Mouse (Mus musculus) activated CD4-positive, CD25-positive, alpha-beta regulatory T cell, adult 4 months (primary cell): Measurements from ENCODE around the gene Ubtd2. TPM values are rescaled to one million over a fixed set of nuclear protein-coding genes. Genes with fewer than 3 reads are reported as not detected.

ENCODE experiments used
- ATAC-seq: one replicate; pipeline ENCODE4 v1.8.0; 2017
- polyA plus RNA-seq, 2 experiments: library from polyadenylated mRNA; unstranded; fragments of 100-300 nt; shearing (Covaris generic); gene quantifications; one replicate each; pipeline ENCODE4 v1.2.1; 2017

Gene Ubtd2
- polyA plus RNA-seq, 2 experiments from 2014 or later: 2.3 to 3.1 TPM

DNA sequence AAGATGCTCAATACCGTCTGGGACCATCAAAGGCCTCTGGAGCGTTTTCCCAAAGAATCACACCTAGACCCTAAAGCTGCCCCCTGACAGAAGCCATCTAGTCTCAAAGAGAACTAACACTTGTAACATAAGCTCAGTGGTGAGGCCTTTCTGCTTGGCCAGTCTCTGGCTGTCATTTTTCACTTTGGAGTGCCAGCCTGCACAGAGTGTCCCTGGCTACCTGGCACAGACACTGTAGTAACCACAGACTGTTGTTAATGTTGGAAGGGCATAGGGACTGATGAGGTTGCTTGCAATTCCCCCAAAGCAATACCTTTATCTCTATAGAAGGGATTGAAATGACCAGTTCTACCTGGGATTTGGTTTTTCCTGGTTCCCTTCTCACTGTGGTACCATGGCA, 66.1 kb downstream of the Ubtd2 start:
- no peak for ATAC-seq

DNA sequence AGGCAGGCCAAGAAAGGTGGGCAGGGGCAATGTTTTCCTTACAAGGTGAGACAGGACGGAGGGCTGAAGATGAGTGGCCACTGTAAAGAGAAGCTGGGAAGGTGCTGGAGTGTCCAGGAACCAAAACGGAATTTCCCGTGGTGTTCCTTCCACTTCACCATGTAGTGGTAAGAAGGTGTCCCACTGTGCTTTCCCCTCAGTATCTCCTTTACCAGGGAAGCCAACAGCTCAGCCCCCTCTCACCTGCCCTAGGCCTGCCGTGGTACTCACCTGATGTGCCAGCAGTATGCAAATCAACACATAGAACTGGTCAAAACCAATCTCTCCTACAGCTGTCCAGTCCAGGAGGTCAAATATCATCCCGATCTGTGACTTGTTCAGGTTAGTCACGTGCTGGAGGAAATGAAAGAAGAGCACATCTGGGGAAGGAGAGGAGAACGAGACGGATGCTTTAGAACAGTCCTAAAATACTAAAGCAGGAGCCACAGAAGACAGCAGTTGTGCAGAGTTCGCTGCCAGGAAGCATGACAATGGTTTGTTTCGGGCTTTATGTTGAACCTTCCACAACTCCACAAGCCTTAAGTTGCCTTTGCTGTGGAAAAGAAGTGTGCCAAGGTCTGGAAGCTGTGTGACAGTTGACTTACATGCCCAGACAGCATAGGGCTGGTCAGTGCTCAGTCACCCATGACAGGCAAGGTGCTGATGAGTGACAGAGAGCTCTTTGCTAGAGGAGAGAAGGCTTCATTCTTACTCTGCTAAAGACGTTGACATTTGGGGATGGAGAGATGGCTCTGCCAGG, 69.2 kb downstream of the Ubtd2 start:
- no peak for ATAC-seq

- no peak for ATAC-seq
Measured at GRCm38 (mm10) chr11:32527006-32527405, 71.8 kb downstream of the Ubtd2 start.

GRCm38 (mm10) chr11:32530151-32530550, 75.0 kb downstream of the Ubtd2 start:
- ATAC-seq: no peak

GRCm38 (mm10) chr11:32531871-32532764, 76.9 kb downstream of the Ubtd2 start, which contains the start of gene Efcab9:
Gene Efcab9 (minus strand): TSS chr11:32532081.
- no peak for ATAC-seq

GRCm38 (mm10) chr11:32532765-32533481, 77.8 kb downstream of the Ubtd2 start, which contains the start of gene Stk10:
Gene Stk10 (plus strand): TSS chr11:32533305.
- ATAC-seq: peak; percentile 64

DNA sequence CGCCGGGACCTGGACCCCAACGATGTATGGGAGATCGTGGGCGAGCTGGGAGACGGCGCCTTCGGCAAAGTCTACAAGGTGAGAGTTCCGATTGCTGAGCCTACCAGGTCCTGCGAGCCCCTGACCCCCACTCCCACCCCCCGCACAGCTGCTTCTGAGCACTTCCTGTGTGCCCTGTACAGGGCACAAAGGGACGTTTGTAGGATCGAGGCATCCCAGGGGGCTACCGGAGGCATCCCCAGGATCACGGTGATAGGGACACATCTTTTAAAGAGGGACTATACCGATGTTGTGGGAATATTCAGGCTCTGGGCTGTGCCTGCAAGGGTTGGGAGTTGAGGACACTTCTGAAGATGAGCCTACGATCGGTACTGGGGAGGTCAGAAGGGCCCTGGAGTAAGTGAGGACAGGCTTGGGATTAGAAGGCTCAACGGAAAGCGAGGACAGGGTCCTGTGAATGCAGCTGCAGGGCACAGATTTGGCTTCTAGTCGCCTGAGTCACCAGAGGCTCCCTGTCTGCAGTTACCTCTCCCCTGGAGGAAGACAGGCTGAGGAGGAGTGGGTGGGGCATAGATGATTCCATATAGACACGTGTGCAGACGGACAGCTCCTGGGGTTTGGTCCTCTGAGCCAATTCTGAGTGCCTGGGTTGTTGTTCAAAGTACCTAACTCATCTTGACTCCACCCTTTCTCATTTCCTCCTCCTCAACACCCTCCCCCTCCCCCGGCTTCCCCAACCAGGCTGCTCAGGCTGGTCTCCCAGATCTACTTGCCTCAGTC, 78.5 kb downstream of the Ubtd2 start:
- ATAC-seq: peak; percentile 62

- ATAC-seq: peak; percentile 3
Measured at GRCm38 (mm10) chr11:32534453-32535075, 79.4 kb downstream of the Ubtd2 start.

DNA sequence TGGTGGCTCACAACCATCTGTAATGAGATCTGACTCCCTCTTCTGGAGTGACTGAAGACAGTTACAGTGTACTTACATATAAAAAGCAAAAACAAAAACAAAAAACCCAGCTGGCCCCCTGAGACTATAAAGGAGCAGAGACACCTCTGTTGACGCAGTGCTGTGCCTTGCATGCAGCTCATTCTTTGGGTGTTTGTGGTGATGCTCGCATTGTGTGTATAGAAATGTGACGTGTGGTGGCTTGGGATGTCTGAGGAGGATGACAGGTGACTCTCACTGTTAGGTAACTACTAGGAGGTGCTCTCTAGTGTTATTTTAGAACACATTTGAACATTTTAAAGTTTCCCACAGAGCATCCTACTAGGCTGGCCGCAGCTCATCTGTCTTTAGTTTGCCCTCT, 80.5 kb downstream of the Ubtd2 start:
- peak; percentile 3 for ATAC-seq

GRCm38 (mm10) chr11:32536954-32537353, 81.8 kb downstream of the Ubtd2 start:
- no peak for ATAC-seq

DNA sequence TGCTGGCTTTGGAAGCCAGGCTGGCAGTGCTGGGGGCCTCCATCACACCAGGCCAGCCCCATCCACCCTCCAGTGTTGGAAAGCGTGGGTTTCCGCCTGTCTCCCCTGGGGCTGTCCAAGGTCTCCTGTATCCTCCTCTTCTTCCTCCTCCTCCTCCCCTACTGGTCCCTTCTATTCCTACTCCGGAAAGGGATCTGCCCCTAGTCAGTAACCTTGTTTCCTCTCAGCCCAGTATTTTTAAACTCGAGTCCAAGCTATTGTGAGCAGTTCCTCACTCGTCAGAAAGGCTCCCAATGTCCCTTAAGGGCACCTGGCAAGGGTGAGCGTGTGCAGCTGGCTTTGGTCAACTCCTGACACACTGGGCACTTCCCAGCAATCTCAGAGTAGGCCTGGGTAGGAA, 83.3 kb downstream of the Ubtd2 start:
- ATAC-seq: no peak

DNA sequence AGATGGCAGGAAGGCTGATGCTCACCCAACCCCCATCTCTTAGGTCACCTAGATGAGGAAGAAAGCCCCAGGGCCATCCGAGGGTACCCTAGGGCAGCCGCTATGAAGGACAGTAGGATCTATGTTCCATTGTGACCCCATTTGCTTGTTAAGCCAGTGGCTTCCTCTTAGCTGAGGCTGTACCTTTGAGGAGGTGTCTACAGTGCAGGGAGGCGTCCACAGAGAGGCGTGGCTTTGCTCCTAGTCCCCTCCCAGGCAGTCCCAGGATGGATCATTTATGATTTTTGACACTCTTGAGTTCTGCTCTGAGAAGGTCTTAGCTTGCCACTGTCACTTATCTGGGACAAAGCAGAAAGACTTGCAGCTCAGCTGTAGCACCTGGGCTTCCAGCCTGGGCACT, 83.7 kb downstream of the Ubtd2 start:
- ATAC-seq: no peak

DNA sequence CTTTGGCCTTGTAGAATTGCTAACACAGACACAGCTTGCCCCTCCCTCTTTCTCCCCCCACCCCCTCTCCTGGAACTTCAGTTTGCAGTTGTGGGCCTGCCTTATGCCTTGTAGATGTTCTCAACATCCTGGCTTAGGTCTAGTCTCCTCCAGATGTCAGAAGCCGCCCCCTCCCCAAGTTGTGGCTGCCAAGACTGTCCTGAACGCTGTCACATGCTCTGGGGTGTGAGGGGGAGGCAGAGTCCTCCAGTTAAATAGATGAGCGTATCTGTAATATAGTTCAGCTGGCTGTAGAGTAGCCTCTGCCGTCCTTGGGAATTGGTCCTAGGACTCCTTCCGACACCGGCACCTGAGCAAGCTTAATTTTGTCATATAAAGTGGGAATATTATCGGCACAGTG, 84.5 kb downstream of the Ubtd2 start:
- no peak for ATAC-seq

DNA sequence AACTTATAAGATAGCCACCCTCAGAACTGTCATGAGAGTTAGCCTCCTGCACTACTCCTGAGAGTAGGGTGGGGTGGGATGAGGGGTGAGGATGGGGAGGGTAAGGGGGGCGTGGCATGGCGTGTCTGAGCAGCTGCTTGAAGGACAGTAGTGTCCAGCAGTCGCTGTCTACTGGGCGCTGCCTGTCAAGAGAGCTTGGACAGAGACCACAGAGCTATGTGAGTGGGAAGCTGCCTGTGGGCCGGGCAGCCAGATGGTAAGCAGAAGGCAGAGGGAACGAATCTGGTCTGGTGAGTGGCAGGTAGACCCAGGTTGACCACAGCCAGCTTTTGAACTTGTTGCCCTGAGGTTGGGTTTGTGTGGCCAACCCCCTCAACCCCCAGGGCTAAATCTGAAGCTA, 85.3 kb downstream of the Ubtd2 start:
- ATAC-seq: no peak

GRCm38 (mm10) chr11:32542181-32542580, 87.0 kb downstream of the Ubtd2 start:
- ATAC-seq: peak; percentile 17

DNA sequence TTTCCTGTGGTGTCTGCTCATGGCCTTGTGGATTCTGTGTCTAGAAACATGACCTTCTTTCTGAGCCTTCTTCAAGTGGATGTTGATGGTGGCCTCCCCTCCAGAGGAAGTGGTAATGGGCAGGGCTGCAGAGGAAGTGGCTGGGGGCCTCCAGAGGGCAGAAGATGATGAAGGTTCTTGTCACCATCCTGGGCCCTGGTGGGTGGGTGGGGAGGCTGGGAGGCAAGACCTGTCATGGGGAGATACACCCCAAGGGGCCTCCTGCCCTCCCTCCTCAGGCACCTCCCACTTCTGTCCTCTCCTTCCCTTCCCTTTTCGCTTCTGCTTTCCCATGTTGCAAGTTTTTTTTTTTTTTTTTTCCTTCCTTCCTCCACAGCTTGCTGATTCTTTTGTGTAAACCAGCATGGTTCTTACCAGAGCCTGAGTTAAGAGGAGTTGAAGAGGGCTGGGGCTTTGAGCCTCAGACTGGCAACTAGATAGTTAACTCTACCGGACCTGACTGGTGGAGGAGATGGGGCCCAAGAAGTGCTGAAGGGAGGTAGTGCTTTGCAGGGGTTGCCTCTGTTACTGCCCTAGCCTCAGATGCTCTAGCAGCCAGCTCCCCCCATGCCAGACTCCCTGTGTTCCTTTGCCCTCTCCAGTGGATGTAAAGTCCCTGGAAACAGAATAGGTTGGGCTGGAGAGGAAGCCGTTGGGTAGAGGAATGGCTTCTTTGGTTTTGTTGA, 87.7 kb downstream of the Ubtd2 start:
- ATAC-seq: peak; percentile 87

- ATAC-seq: no peak
Measured at GRCm38 (mm10) chr11:32544041-32544440, 88.9 kb downstream of the Ubtd2 start.

DNA sequence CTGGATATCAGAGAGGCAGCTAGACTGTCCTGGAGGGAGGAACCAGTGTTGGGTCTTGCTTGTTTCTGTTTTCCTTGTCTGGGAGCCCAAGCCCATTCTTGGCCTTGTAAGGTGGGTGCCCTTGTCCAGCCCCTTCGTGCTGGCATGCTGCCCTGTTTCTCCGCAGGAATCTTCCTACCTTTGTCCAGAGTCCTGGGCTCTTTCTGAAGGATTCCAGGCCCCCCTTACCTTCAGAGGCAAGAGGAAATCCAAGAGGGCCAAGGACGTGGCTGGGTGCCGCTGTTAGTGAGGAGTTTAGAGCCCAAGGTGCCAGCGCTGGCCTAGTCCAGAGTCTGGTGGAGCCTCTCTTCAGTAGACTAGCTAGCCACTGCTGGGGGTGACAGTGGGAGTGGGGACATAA, 89.3 kb downstream of the Ubtd2 start:
- no peak for ATAC-seq

DNA sequence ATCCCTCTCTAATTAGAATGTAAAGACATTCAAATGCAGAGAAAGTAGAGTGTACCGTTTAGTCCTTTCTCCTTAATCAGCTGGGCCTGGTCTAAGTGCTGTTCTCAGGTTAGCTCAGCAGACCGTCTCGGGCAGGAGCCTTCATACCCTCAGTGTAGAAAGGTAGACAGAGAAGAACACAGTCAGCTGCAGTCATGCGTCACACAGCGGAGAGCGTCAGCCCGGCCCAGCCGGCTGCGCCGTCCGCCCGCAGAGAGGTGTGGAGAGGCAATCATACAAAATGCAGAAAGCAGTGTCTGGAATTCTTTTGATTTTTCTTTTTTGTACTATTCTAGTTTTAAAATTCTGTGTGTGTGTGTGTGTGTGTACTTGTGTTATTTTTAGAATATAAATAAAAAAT, 90.4 kb downstream of the Ubtd2 start:
- no peak for ATAC-seq

GRCm38 (mm10) chr11:32546483-32546882, 91.3 kb downstream of the Ubtd2 start:
- ATAC-seq: no peak

- ATAC-seq: no peak
Measured at GRCm38 (mm10) chr11:32547391-32547947, 92.3 kb downstream of the Ubtd2 start.
